Mouse (Mus musculus) testis, adult 10 weeks (tissue): ENCODE data around the gene Lce1g. TPM values are rescaled to one million over a fixed set of nuclear protein-coding genes. Genes with fewer than 3 reads are reported as not detected.

Experiments used
- polyA plus RNA-seq: library from polyadenylated mRNA; stranded (reverse); fragments of 350-450 nt; fragmentation: Illumina TruSeq; extraction: RNeasy Lipid Tissue Mini Kit (QIAGEN cat#74804); gene quantifications from one replicate; pipeline ENCODE4 v1.2.3, GENCODE M21; 2014; ENCODE audit warnings: low read depth, low replicate concordance

Lce1g gene
- polyA plus RNA-seq = not detected

GRCm38 (mm10) chr3:92752238-92752637 lies at the start of gene Lce1g:
Gene Lce1g, minus strand, starts transcription at chr3:92752338.

GRCm38 (mm10) chr3:92790414-92790813 lies 38.3 kb upstream of the Lce1g start, which contains the start of gene Lce1j:
Gene Lce1j, minus strand, starts transcription at chr3:92790514.

GRCm38 (mm10) chr3:92778799-92779198 lies 26.7 kb upstream of the Lce1g start, which contains the start of gene Lce1i:
Gene Lce1i, minus strand, starts transcription at chr3:92778899.

GRCm38 (mm10) chr3:92764965-92765364 lies 12.8 kb upstream of the Lce1g start, which contains the start of gene Lce1h:
Gene Lce1h, minus strand, starts transcription at chr3:92765065.

GRCm38 (mm10) chr3:92738996-92739395 lies 13.1 kb downstream of the Lce1g start, which contains the start of gene Gm38119:
Gene Gm38119, minus strand, starts transcription at chr3:92739096.

GRCm38 (mm10) chr3:92720250-92720649 lies 31.9 kb downstream of the Lce1g start, which contains the start of gene Lce1f:
Gene Lce1f, minus strand, starts transcription at chr3:92720350.

GRCm38 (mm10) chr3:92708974-92709373 lies 43.2 kb downstream of the Lce1g start, which contains the start of gene Lce1e:
Gene Lce1e, minus strand, starts transcription at chr3:92709074.

Other genes starting within 250 kb of the Lce1g start
- gene 2310046K23Rik, start 217.8 kb downstream of the Lce1g start, polyA plus RNA-seq = not detected
- gene Ivl, start 178.6 kb downstream of the Lce1g start, polyA plus RNA-seq = 0.21 TPM
- gene Smcp, start 163.3 kb downstream of the Lce1g start, polyA plus RNA-seq = 4,960 TPM
- gene 2210017I01Rik, start 144.8 kb downstream of the Lce1g start, polyA plus RNA-seq = 0.48 TPM
- 2.4 TPM for gene Lce6a, start 130.7 kb downstream of the Lce1g start, polyA plus RNA-seq
- not detected for gene Lce1a1, start 104.0 kb downstream of the Lce1g start, polyA plus RNA-seq
- gene Lce1b, start 95.4 kb downstream of the Lce1g start, polyA plus RNA-seq = not detected
- not detected for gene Lce1a2, start 82.0 kb downstream of the Lce1g start, polyA plus RNA-seq
- gene Lce1c, start 73.1 kb downstream of the Lce1g start, polyA plus RNA-seq = not detected
- not detected for gene Lce1d, start 65.1 kb downstream of the Lce1g start, polyA plus RNA-seq
- gene Lce1e, start 43.3 kb downstream of the Lce1g start, polyA plus RNA-seq = not detected
- not detected for gene Lce1f, start 32.0 kb downstream of the Lce1g start, polyA plus RNA-seq
- gene Gm38119, start 13.2 kb downstream of the Lce1g start, polyA plus RNA-seq = not detected
- gene Lce1h, start 12.7 kb upstream of the Lce1g start, polyA plus RNA-seq = not detected
- gene Lce1i, start 26.6 kb upstream of the Lce1g start, polyA plus RNA-seq = not detected
- not detected for gene Lce1j, start 38.2 kb upstream of the Lce1g start, polyA plus RNA-seq
- gene Lce1k, start 55.6 kb upstream of the Lce1g start, polyA plus RNA-seq = not detected
- gene Kprp, start 74.9 kb upstream of the Lce1g start, polyA plus RNA-seq = not detected
- not detected for gene Lce1l, start 98.9 kb upstream of the Lce1g start, polyA plus RNA-seq
- gene 2310050C09Rik, start 117.9 kb upstream of the Lce1g start, polyA plus RNA-seq = not detected
- not detected for gene Lce3a, start 173.9 kb upstream of the Lce1g start, polyA plus RNA-seq
- not detected for gene Lce3b, start 180.6 kb upstream of the Lce1g start, polyA plus RNA-seq
- gene Lce3c, start 192.1 kb upstream of the Lce1g start, polyA plus RNA-seq = not detected
- not detected for gene Lce3d, start 205.1 kb upstream of the Lce1g start, polyA plus RNA-seq
- gene Lce3e, start 214.7 kb upstream of the Lce1g start, polyA plus RNA-seq = not detected
- not detected for gene Lce3f, start 239.9 kb upstream of the Lce1g start, polyA plus RNA-seq